Mouse (Mus musculus): ENCODE results near the gene Arsk. TPM values are rescaled to one million over a fixed set of nuclear protein-coding genes. Genes with fewer than 3 reads are reported as not detected.

Arsk gene
- polyA plus RNA-seq (2015; fragmentation: Nextera tagmentation; extraction: Ambion mirVana) = 7.0 and 7.5 TPM in 2 replicates

GRCm38 (mm10) chr13:76098493-76099303 lies at the start of gene Arsk, which contains the start of gene Ttc37:
Gene Arsk (minus strand): TSS chr13:76098660.
Gene Ttc37 (plus strand): TSS chr13:76098734.
- Histone ChIP-seq H3K4me3 (replicated peaks) (peak within 1 kb of the TSS; percentile 77), H3K27ac (peak within 1 kb of the TSS; percentile 61), H3K27me3 (replicated peaks) (no peaks in the 10 kb centered on the region), H3K36me3 (no peaks in the 10 kb centered on the region), H3K4me1 (no peaks in the 10 kb centered on the region), H3K4me2 (peak within 1 kb of the TSS; percentile 55), H3K9me3 (no peaks in the 10 kb centered on the region), H3K9ac (peak within 1 kb of the TSS; percentile 58)
- WGBS = under 1% methylated on average over 34 of the region's 34 CpGs
- peak; percentile 96 for ATAC-seq (ENCODE audit: insufficient read depth, low FRiP score, low read depth)

DNA sequence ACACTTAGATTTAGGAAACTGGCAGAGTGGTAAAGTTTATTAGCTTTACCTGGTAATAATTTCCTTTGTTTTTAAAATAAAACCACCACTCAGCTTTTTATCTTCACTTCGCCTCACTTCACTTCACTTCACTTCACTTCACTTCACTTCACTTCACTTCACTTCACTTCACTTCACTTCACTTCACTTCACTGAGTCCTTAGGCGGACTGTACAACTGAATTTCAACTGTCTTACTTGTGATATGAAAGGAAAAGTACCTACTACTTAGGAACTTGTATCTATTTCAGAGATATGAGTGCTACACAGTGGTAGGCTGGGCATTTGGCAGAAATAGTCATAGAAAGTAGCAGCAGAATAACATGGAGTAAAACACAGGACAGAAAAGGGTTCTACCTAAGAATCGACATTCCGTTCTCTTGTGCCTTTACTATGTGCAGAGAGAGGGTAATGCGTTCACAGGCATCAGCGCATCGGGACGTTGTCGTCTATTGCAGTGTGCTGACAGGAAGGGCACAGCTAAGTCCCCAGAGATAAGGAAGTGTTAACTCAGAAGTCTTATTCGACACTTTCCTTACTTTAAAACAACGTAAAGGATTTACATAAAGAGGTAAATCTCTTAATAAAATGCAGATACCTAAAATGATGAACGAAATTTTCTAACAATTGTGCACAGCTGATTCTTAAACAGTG lies 42.8 kb upstream of the Arsk start:
- no peaks in the 10 kb centered on the region for H3K4me1 ChIP-seq
- H3K36me3 ChIP-seq = peaks cover 9% of the 10 kb centered on the region; the same call in 1 of the 2 replicates
- no peak overlapping the region for H3K9ac ChIP-seq
- no peak overlapping the region for H3K27ac ChIP-seq
- H3K27me3 ChIP-seq (replicated peaks) = no peaks in the 10 kb centered on the region
- no peak for ATAC-seq (ENCODE audit: insufficient read depth, low FRiP score, low read depth)
- H3K4me3 ChIP-seq (replicated peaks) = no peak overlapping the region
- no peak overlapping the region for H3K4me2 ChIP-seq
- H3K9me3 ChIP-seq = no peaks in the 10 kb centered on the region
- 92% methylated on average over 12 of the region's 12 CpGs for WGBS

DNA sequence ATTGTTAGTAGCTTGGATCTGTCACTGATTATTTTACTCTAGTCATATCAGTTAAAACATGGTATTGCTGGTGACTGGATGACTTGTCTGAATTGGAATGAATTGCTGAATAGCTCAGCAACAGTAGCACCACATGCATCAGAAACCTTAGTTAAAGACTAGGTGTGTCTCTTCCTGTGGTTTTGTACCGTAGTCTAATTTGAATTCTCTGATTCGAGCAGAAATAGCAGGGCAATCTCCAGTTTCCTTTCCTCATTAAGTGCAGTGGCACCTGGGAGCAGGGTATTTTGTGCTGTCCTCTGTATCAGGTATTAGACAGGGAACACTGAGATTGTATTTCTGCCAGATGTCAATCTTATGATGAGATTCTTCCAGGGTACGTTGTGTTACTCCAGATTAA lies 40.4 kb upstream of the Arsk start:
- no peak for ATAC-seq (ENCODE audit: insufficient read depth, low FRiP score, low read depth)
- no peak overlapping the region for H3K9ac ChIP-seq
- no peaks in the 10 kb centered on the region for H3K27me3 ChIP-seq (replicated peaks)
- H3K9me3 ChIP-seq = no peaks in the 10 kb centered on the region
- 0 out of 2 replicates have a peak, but pooled peaks cover 13% of the 10 kb centered on the region for H3K36me3 ChIP-seq
- H3K27ac ChIP-seq = no peak overlapping the region
- no peak overlapping the region for H3K4me2 ChIP-seq
- no peak overlapping the region for H3K4me3 ChIP-seq (replicated peaks)
- H3K4me1 ChIP-seq = no peaks in the 10 kb centered on the region
- 86% methylated on average over 3 of the region's 3 CpGs for WGBS

- Histone ChIP-seq H3K9ac (no peak overlapping the region), H3K9me3 (no peaks in the 10 kb centered on the region), H3K36me3 (peaks cover 12% of the 10 kb centered on the region; the same call in 1 of the 2 replicates), H3K27ac (no peak overlapping the region), H3K27me3 (replicated peaks) (no peaks in the 10 kb centered on the region), H3K4me2 (no peak overlapping the region), H3K4me3 (replicated peaks) (no peak overlapping the region), H3K4me1 (no peaks in the 10 kb centered on the region)
- ATAC-seq (ENCODE audit: insufficient read depth, low FRiP score, low read depth) = no peak
- WGBS = 88% methylated on average over 4 of the region's 4 CpGs
Measured at GRCm38 (mm10) chr13:76132415-76132814, 34.0 kb upstream of the Arsk start.

GRCm38 (mm10) chr13:76128799-76129198 lies 30.3 kb upstream of the Arsk start:
- peaks cover 15% of the 10 kb centered on the region; the same call in 1 of the 2 replicates for H3K36me3 ChIP-seq
- WGBS = 88% methylated on average over 4 of the region's 4 CpGs

GRCm38 (mm10) chr13:76109069-76109824 lies 10.8 kb upstream of the Arsk start:
- Histone ChIP-seq H3K9ac (no peak overlapping the region), H3K36me3 (peaks cover 9% of the 10 kb centered on the region; the same call in 1 of the 2 replicates), H3K4me3 (replicated peaks) (no peak overlapping the region), H3K27me3 (replicated peaks) (no peaks in the 10 kb centered on the region), H3K27ac (no peak overlapping the region), H3K9me3 (no peaks in the 10 kb centered on the region), H3K4me2 (no peak overlapping the region), H3K4me1 (no peaks in the 10 kb centered on the region)
- 80% methylated on average over 18 of the region's 18 CpGs for WGBS
- ATAC-seq (ENCODE audit: insufficient read depth, low FRiP score, low read depth) = no peak

More at GRCm38 (mm10) chr13:76128799-76129198, 30.3 kb upstream of the Arsk start:
- Histone ChIP-seq H3K4me1 (no peaks in the 10 kb centered on the region), H3K27ac (no peak overlapping the region), H3K27me3 (replicated peaks) (no peaks in the 10 kb centered on the region), H3K4me3 (replicated peaks) (no peak overlapping the region), H3K4me2 (no peak overlapping the region), H3K9ac (no peak overlapping the region), H3K9me3 (no peaks in the 10 kb centered on the region)
- no peak for ATAC-seq (ENCODE audit: insufficient read depth, low FRiP score, low read depth)

GRCm38 (mm10) chr13:76101989-76102388 lies 3.5 kb upstream of the Arsk start:
- no peaks in the 10 kb centered on the region for H3K27me3 ChIP-seq (replicated peaks)
- no peaks in the 10 kb centered on the region for H3K4me1 ChIP-seq
- H3K36me3 ChIP-seq = no peaks in the 10 kb centered on the region
- H3K4me3 ChIP-seq (replicated peaks) = no peak overlapping the region
- 91% methylated on average over 2 of the region's 2 CpGs for WGBS
- no peak overlapping the region for H3K9ac ChIP-seq
- no peak overlapping the region for H3K4me2 ChIP-seq
- H3K27ac ChIP-seq = no peak overlapping the region
- ATAC-seq (ENCODE audit: insufficient read depth, low FRiP score, low read depth) = no peak
- no peaks in the 10 kb centered on the region for H3K9me3 ChIP-seq

DNA sequence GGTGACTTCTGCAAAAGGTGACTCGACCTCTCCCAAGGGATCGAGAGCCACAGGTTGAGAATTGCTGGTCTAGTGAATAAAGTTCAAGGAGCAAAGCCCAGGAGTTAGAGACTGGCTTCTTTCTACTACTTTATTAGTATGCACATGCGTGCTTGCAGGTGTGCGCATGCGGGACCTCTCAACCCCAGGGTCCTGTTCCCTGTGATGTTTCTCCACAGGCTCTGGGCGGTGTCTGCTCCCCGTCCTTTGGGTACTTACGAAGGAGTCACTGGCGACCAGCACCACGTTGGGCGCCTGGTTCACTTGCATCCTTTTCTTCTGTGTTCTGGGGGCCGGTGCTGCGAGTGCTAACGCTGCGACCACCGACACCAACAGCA lies 356 bp downstream of the Arsk start:
- no peaks in the 10 kb centered on the region for H3K36me3 ChIP-seq
- H3K4me2 ChIP-seq = peak overlapping the region; percentile 51
- peak overlapping the region; percentile 58 for H3K9ac ChIP-seq
- peak overlapping the region; percentile 77 for H3K4me3 ChIP-seq (replicated peaks)
- no peaks in the 10 kb centered on the region for H3K4me1 ChIP-seq
- WGBS = 2% methylated on average over 16 of the region's 16 CpGs
- no peaks in the 10 kb centered on the region for H3K9me3 ChIP-seq
- peak overlapping the region; percentile 61 for H3K27ac ChIP-seq
- ATAC-seq (ENCODE audit: insufficient read depth, low FRiP score, low read depth) = peak; percentile 72
- H3K27me3 ChIP-seq (replicated peaks) = no peaks in the 10 kb centered on the region

- H3K4me2 ChIP-seq = no peak overlapping the region
- H3K9me3 ChIP-seq = no peaks in the 10 kb centered on the region
- no peak for ATAC-seq (ENCODE audit: insufficient read depth, low FRiP score, low read depth)
- WGBS = 79% methylated on average over 1 of the region's 1 CpGs
- H3K36me3 ChIP-seq = 0 out of 2 replicates have a peak, but pooled peaks cover 3% of the 10 kb centered on the region
- no peaks in the 10 kb centered on the region for H3K4me1 ChIP-seq
- H3K9ac ChIP-seq = no peak overlapping the region
- no peaks in the 10 kb centered on the region for H3K27me3 ChIP-seq (replicated peaks)
- H3K27ac ChIP-seq = no peak overlapping the region
- H3K4me3 ChIP-seq (replicated peaks) = no peak overlapping the region
Measured at GRCm38 (mm10) chr13:76074323-76074722, 24.1 kb downstream of the Arsk start.

DNA sequence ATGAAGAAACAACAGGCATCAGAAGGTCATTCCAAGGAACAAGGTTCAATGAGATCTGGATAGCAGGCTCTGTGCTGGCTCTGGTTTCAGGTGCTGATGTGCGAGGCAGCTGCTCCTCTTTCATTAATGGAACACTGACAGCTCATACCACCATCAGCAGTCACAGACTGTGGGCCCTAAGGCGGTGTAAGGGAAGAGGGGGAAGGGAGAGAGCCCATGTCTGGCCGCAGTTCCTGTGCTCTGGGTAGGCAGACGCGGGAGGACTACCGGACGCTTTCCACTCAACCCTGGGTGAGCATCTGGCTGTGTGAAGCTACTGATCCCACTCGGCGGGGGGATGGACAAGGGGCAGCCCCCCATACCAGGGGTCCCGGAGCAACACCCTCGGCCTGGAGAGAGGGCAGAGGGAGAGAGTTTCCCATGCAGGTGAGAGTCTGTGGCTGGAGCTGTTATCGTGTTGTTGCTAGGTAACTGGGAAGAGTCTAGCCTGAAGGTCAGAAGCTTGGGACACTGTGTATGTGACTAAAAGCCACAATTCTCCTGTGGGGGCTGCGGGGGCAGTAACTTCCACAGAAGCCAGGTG lies 34.0 kb downstream of the Arsk start:
- Histone ChIP-seq H3K36me3 (no peaks in the 10 kb centered on the region), H3K9ac (no peak overlapping the region), H3K27me3 (replicated peaks) (no peaks in the 10 kb centered on the region), H3K4me1 (no peaks in the 10 kb centered on the region), H3K4me2 (no peak overlapping the region), H3K9me3 (no peaks in the 10 kb centered on the region), H3K4me3 (replicated peaks) (no peak overlapping the region), H3K27ac (no peak overlapping the region)
- ATAC-seq (ENCODE audit: insufficient read depth, low FRiP score, low read depth) = no peak; the same call in 1 of the 2 replicates
- WGBS = 85% methylated on average over 12 of the region's 13 CpGs

GRCm38 (mm10) chr13:76063548-76063947 lies 34.9 kb downstream of the Arsk start:
- no peak for ATAC-seq (ENCODE audit: insufficient read depth, low FRiP score, low read depth)
- Histone ChIP-seq H3K27ac (no peak overlapping the region), H3K36me3 (no peaks in the 10 kb centered on the region), H3K27me3 (replicated peaks) (no peaks in the 10 kb centered on the region), H3K9ac (no peak overlapping the region), H3K4me3 (replicated peaks) (no peak overlapping the region), H3K9me3 (no peaks in the 10 kb centered on the region), H3K4me2 (no peak overlapping the region), H3K4me1 (no peaks in the 10 kb centered on the region)
- 89% methylated on average over 4 of the region's 4 CpGs for WGBS

Data from stomach, embryonic 15.5 days (tissue).